Mouse (Mus musculus): ENCODE data around the gene Slc35e3.
"Not testable (repeated sequence)": the region's sequence is repeated elsewhere in the genome, so short reads cannot be mapped to it uniquely, and the experiment has no call there.

Slc35e3 gene

GRCm38 (mm10) chr10:117749050-117749686, 3.0 kb upstream of the Slc35e3 start:
- no peak for DNase-seq

- DNase-seq, result no peak
These were observed 2.3 kb upstream of the Slc35e3 start for GRCm38 (mm10) chr10:117748276-117749049.

- no peak for DNase-seq
These were observed 1.5 kb upstream of the Slc35e3 start for GRCm38 (mm10) chr10:117747711-117748110.

- DNase-seq, result not testable (repeated sequence)
These were observed 432 bp downstream of the Slc35e3 start for GRCm38 (mm10) chr10:117745570-117746296.

- peak in 1 of 2 experiments; percentile 28 for DNase-seq
These were observed 2.2 kb downstream of the Slc35e3 start for GRCm38 (mm10) chr10:117743917-117744316.

GRCm38 (mm10) chr10:117743182-117743581, 3.0 kb downstream of the Slc35e3 start:
- DNase-seq, result no peak

- DNase-seq, result no peak
These were observed 3.5 kb downstream of the Slc35e3 start for GRCm38 (mm10) chr10:117742618-117743017.

GRCm38 (mm10) chr10:117741698-117742475, 4.3 kb downstream of the Slc35e3 start:
- DNase-seq, result no peak

- DNase-seq, result no peak
These were observed 5.2 kb downstream of the Slc35e3 start for GRCm38 (mm10) chr10:117740921-117741320.

GRCm38 (mm10) chr10:117740171-117740570, 6.0 kb downstream of the Slc35e3 start:
- DNase-seq, result no peak

- DNase-seq, result no peak
These were observed 6.6 kb downstream of the Slc35e3 start for GRCm38 (mm10) chr10:117739648-117739948.

- DNase-seq, result no peak
These were observed 7.1 kb downstream of the Slc35e3 start for GRCm38 (mm10) chr10:117738928-117739647.

- no peak for DNase-seq
These were observed 7.8 kb downstream of the Slc35e3 start for GRCm38 (mm10) chr10:117738140-117738921.

- DNase-seq, result not testable (repeated sequence)
These were observed 8.7 kb downstream of the Slc35e3 start for GRCm38 (mm10) chr10:117737498-117737897.

- no peak for DNase-seq
These were observed 9.1 kb downstream of the Slc35e3 start for GRCm38 (mm10) chr10:117737075-117737474.

GRCm38 (mm10) chr10:117736573-117736972, 9.6 kb downstream of the Slc35e3 start:
- no peak for DNase-seq

GRCm38 (mm10) chr10:117735396-117735795, 10.8 kb downstream of the Slc35e3 start:
- not testable (repeated sequence) for DNase-seq

- not testable (repeated sequence) for DNase-seq
These were observed 11.9 kb downstream of the Slc35e3 start for GRCm38 (mm10) chr10:117734104-117734852.

- not testable (repeated sequence) for DNase-seq
These were observed 12.5 kb downstream of the Slc35e3 start for GRCm38 (mm10) chr10:117733626-117734025.

GRCm38 (mm10) chr10:117732962-117733592, 13.1 kb downstream of the Slc35e3 start:
- no peak for DNase-seq

Measured in lung, adult 18-20 months (tissue).